Mouse (Mus musculus) hindbrain, embryonic 16.5 days (tissue): ENCODE data around the gene Trim56. TPM values are rescaled to one million over a fixed set of nuclear protein-coding genes. Genes with fewer than 3 reads are reported as not detected.

Source experiments
- ATAC-seq: fragments of 200-750 bp; cut with Nextera tagmentation; 2 replicates; pipeline ENCODE4 v1.8.0; 2017; ENCODE audit warnings: moderate TSS enrichment, moderate library complexity
- H3K27ac ChIP-seq: fragments of 300-500 bp; sonication (generic); 2 replicates; pipeline ENCODE4 v1.5.1; 2014; ENCODE audit warnings: low read depth, mild to moderate bottlenecking, control low read depth, low read length, moderate library complexity
- H3K27me3 ChIP-seq: fragments of 300-500 bp; sonication (generic); replicated peaks from 2 replicates; pipeline ENCODE4 v1.6.1; 2014; ENCODE audit warnings: low read length; ENCODE audit not compliant: control insufficient read depth, insufficient read depth
- H3K36me3 ChIP-seq: fragments of 300-500 bp; sonication (generic); 2 replicates; pipeline ENCODE4 v1.6.1; 2014; ENCODE audit warnings: mild to moderate bottlenecking, low read length, moderate library complexity, mixed read lengths; ENCODE audit not compliant: control insufficient read depth, insufficient read depth
- H3K4me1 ChIP-seq: fragments of 300-500 bp; sonication (generic); 2 replicates; pipeline ENCODE4 v1.6.1; 2014; ENCODE audit warnings: low read depth, low read length; ENCODE audit not compliant: control insufficient read depth, insufficient read depth
- H3K4me2 ChIP-seq: fragments of 300-500 bp; sonication (generic); 2 replicates; pipeline ENCODE4 v1.6.1; 2014; ENCODE audit warnings: mild to moderate bottlenecking, low read length, control low read depth, moderate library complexity
- H3K4me3 ChIP-seq: fragments of 300-500 bp; sonication (generic); 2 replicates; pipeline ENCODE4 v1.5.1; 2014; ENCODE audit warnings: mild to moderate bottlenecking, low read length, control low read depth, moderate library complexity
- H3K9ac ChIP-seq: fragments of 300-500 bp; sonication (generic); 2 replicates; pipeline ENCODE4 v1.6.1; 2014; ENCODE audit warnings: low read depth, mild to moderate bottlenecking, control low read depth, low read length, moderate library complexity
- H3K9me3 ChIP-seq: fragments of 300-500 bp; sonication (generic); 2 replicates; pipeline ENCODE4 v1.6.1; 2014; ENCODE audit warnings: mild to moderate bottlenecking, low read length, moderate library complexity; ENCODE audit not compliant: control insufficient read depth
- WGBS: fragments of 180-500 bp; shearing (Covaris S2); extraction: QIAGEN DNeasy Blood & Tissue Kit; methylation state at CpG from one replicate; pipeline ENCODE4 v1.1.7; 2014; 5-methylcytosine and 5-hydroxymethylcytosine counted together
- polyA plus RNA-seq: library from polyadenylated mRNA; unstranded; fragments of >200 nt; fragmentation: Nextera tagmentation; extraction: Ambion mirVana; gene quantifications from 2 replicates; pipeline ENCODE4 v1.2.1, GENCODE M21; 2015

The Trim56 gene
- polyA plus RNA-seq, 1 experiment from 2014 or later = 2.3 TPM

GRCm38 (mm10) chr5:137075726-137076125 is 40.3 kb downstream of the Trim56 start:
- ATAC-seq = no peak
- H3K4me3 ChIP-seq = no peak overlapping the region
- no peaks in the 10 kb centered on the region for H3K27me3 ChIP-seq
- H3K4me2 ChIP-seq = no peak overlapping the region
- H3K9me3 ChIP-seq = no peaks in the 10 kb centered on the region
- peaks cover 16% of the 10 kb centered on the region for H3K4me1 ChIP-seq
- no peak overlapping the region for H3K27ac ChIP-seq
- H3K36me3 ChIP-seq = no peaks in the 10 kb centered on the region
- WGBS = 77% methylated on average over 6 of the region's 6 CpGs
- H3K9ac ChIP-seq = no peak overlapping the region

- Histone ChIP-seq H3K9ac (no peak overlapping the region), H3K9me3 (no peaks in the 10 kb centered on the region), H3K27ac (no peak overlapping the region), H3K36me3 (no peaks in the 10 kb centered on the region), H3K4me2 (no peak overlapping the region), H3K4me1 (peaks cover 16% of the 10 kb centered on the region), H3K4me3 (no peak overlapping the region), H3K27me3 (no peaks in the 10 kb centered on the region)
- ATAC-seq = no peak
- WGBS = 24% methylated on average over 6 of the region's 6 CpGs
Observed at GRCm38 (mm10) chr5:137074191-137074651, 41.8 kb downstream of the Trim56 start.

- no peaks in the 10 kb centered on the region for H3K27me3 ChIP-seq
- 95% methylated on average over 8 of the region's 8 CpGs for WGBS
- H3K4me2 ChIP-seq = no peak overlapping the region
- no peak overlapping the region for H3K27ac ChIP-seq
- no peak overlapping the region for H3K4me3 ChIP-seq
- ATAC-seq = no peak
- H3K36me3 ChIP-seq = no peaks in the 10 kb centered on the region
- H3K9ac ChIP-seq = no peak overlapping the region
- peaks cover 16% of the 10 kb centered on the region for H3K4me1 ChIP-seq
- no peaks in the 10 kb centered on the region for H3K9me3 ChIP-seq
Observed at GRCm38 (mm10) chr5:137073141-137073540, 42.9 kb downstream of the Trim56 start.

- Histone ChIP-seq H3K4me1 (peaks cover 16% of the 10 kb centered on the region), H3K9ac (peak within 1 kb of the TSS; percentile 60), H3K9me3 (no peaks in the 10 kb centered on the region), H3K4me3 (peak within 1 kb of the TSS; percentile 28), H3K27ac (no peak within 1 kb of the TSS; the same call in 1 of the 2 replicates), H3K27me3 (no peaks in the 10 kb centered on the region), H3K36me3 (no peaks in the 10 kb centered on the region), H3K4me2 (peak within 1 kb of the TSS; percentile 69)
- WGBS = 14% methylated on average over 23 of the region's 23 CpGs
- peak; percentile 95 for ATAC-seq
Observed at GRCm38 (mm10) chr5:137072079-137072960, 43.7 kb downstream of the Trim56 start, which contains the start of gene Serpine1. Gene Serpine1, minus strand, starts transcription at chr5:137072268.

GRCm38 (mm10) chr5:137070881-137071605 is 45.0 kb downstream of the Trim56 start:
- Histone ChIP-seq H3K4me2 (no peak overlapping the region), H3K27me3 (no peaks in the 10 kb centered on the region), H3K4me3 (no peak overlapping the region), H3K36me3 (no peaks in the 10 kb centered on the region), H3K4me1 (peaks cover 16% of the 10 kb centered on the region), H3K9ac (no peak overlapping the region), H3K27ac (no peak overlapping the region), H3K9me3 (no peaks in the 10 kb centered on the region)
- ATAC-seq = no peak
- WGBS = 89% methylated on average over 19 of the region's 19 CpGs

GRCm38 (mm10) chr5:137068711-137069110 is 47.3 kb downstream of the Trim56 start:
- 81% methylated on average over 4 of the region's 4 CpGs for WGBS
- Histone ChIP-seq H3K27me3 (no peaks in the 10 kb centered on the region), H3K36me3 (no peaks in the 10 kb centered on the region), H3K4me2 (no peak overlapping the region), H3K4me1 (peaks cover 12% of the 10 kb centered on the region), H3K27ac (no peak overlapping the region), H3K4me3 (no peak overlapping the region), H3K9me3 (no peaks in the 10 kb centered on the region), H3K9ac (no peak overlapping the region)
- ATAC-seq = no peak

- WGBS = 74% methylated on average over 8 of the region's 8 CpGs
- H3K4me3 ChIP-seq = no peak overlapping the region
Observed at GRCm38 (mm10) chr5:137065923-137066322, 50.1 kb downstream of the Trim56 start.

GRCm38 (mm10) chr5:137065454-137065853 is 50.6 kb downstream of the Trim56 start:
- ATAC-seq = no peak
- Histone ChIP-seq H3K4me2 (no peak overlapping the region), H3K9ac (no peak overlapping the region), H3K4me1 (no peaks in the 10 kb centered on the region), H3K36me3 (no peaks in the 10 kb centered on the region), H3K9me3 (no peaks in the 10 kb centered on the region), H3K27me3 (no peaks in the 10 kb centered on the region), H3K27ac (no peak overlapping the region), H3K4me3 (no peak overlapping the region)
- WGBS = 48% methylated on average over 6 of the region's 6 CpGs

More at GRCm38 (mm10) chr5:137065923-137066322, 50.1 kb downstream of the Trim56 start:
- Histone ChIP-seq H3K9ac (no peak overlapping the region), H3K36me3 (no peaks in the 10 kb centered on the region), H3K9me3 (no peaks in the 10 kb centered on the region), H3K27me3 (no peaks in the 10 kb centered on the region), H3K4me2 (no peak overlapping the region), H3K27ac (no peak overlapping the region), H3K4me1 (no peaks in the 10 kb centered on the region)
- ATAC-seq = no peak

- H3K36me3 ChIP-seq = no peaks in the 10 kb centered on the region
- 91% methylated on average over 5 of the region's 5 CpGs for WGBS
Observed at GRCm38 (mm10) chr5:137062601-137063000, 53.4 kb downstream of the Trim56 start.

More at GRCm38 (mm10) chr5:137062601-137063000, 53.4 kb downstream of the Trim56 start:
- ATAC-seq = no peak
- Histone ChIP-seq H3K9me3 (no peaks in the 10 kb centered on the region), H3K4me2 (no peak overlapping the region), H3K27me3 (no peaks in the 10 kb centered on the region), H3K4me3 (no peak overlapping the region), H3K9ac (no peak overlapping the region), H3K27ac (no peak overlapping the region), H3K4me1 (no peaks in the 10 kb centered on the region)
